20 mouse cellular contexts compared by ENCODE assay signal in genomic region chr13:112185116-112185515, GRCm38 (mm10).
A peak's percentile ranks its signal among the peaks of the same experiment; 100 is the strongest.
DNase-seq lines count a peak whose midpoint lies in the region; ATAC-seq and TF ChIP-seq lines count a peak whose summit lies in the region.
"Had no signal": no experiment of that assay in that cellular context is flagged by ENCODE, and none has a peak within 500 bp of the region (broad histone marks: within the 10 kb centered on the region; RNA-seq: fewer than 3 reads in every experiment).

No protein-coding gene starts in this region.

- H3K4me1 ChIP-seq in hindbrain, embryonic 10.5 days (replicated peaks) = peaks cover 12% of the 10 kb centered on the region
- H3K4me1 ChIP-seq in hindbrain, embryonic 16.5 days (ENCODE audit: control insufficient read depth, insufficient read depth, low read depth, low read length) = peaks cover 3% of the 10 kb centered on the region; the same call in 1 of the 2 replicates
- H3K4me1 ChIP-seq in lung, embryonic 14.5 days (ENCODE audit: insufficient read depth) = peaks cover 35% of the 10 kb centered on the region
- H3K4me1 ChIP-seq in neural tube, embryonic 11.5 days (ENCODE audit: control insufficient read depth, insufficient read depth, low read length) = no peaks in the 10 kb centered on the region
- H3K4me1 ChIP-seq: forebrain, embryonic 13.5 days had no signal

- 42% methylated on average over 12 of the region's 12 CpGs for WGBS in hindbrain, embryonic 10.5 days
- 28% methylated on average over 10 of the region's 12 CpGs for WGBS in hindbrain, embryonic 16.5 days
- WGBS in lung, embryonic 14.5 days = 24% methylated on average over 11 of the region's 12 CpGs
- whole genome bisulfite sequencing in neural tube, embryonic 11.5 days = 25% methylated on average over 8 of the region's 12 CpGs

- H3K4me3 ChIP-seq in hindbrain, embryonic 10.5 days = no peak overlapping the region
- no peak overlapping the region for H3K4me3 ChIP-seq in hindbrain, embryonic 16.5 days (ENCODE audit: low read length)
- no peak overlapping the region for H3K4me3 ChIP-seq in lung, embryonic 14.5 days (ENCODE audit: low read depth, low read length)
- no peak overlapping the region for H3K4me3 ChIP-seq in neural tube, embryonic 11.5 days (ENCODE audit: low read depth, low read length)
- H3K4me3 ChIP-seq: forebrain, embryonic 13.5 days; heart, embryonic 15.5 days; hindbrain, embryonic 15.5 days; left cerebral cortex, adult 2 months; limb, embryonic 12.5 days had no signal

- TF ChIP-seq CTCF in lung, embryonic 14.5 days (IDR thresholded peaks at IDR 0.05; ENCODE audit: low read depth) = no peak

- no peak overlapping the region for H3K9ac ChIP-seq in hindbrain, embryonic 16.5 days (ENCODE audit: low read depth, low read length)
- H3K9ac ChIP-seq in lung, embryonic 14.5 days = no peak overlapping the region
- H3K9ac ChIP-seq in neural tube, embryonic 11.5 days (ENCODE audit: low read length) = no peak overlapping the region
- H3K9ac ChIP-seq: forebrain, embryonic 13.5 days; heart, embryonic 15.5 days; hindbrain, embryonic 15.5 days; limb, embryonic 12.5 days; liver, embryonic 14.5 days had no signal

- DNase-seq in hindbrain, embryonic 10.5 days (ENCODE audit: low spot score) = peak; percentile 32
- no peak for DNase-seq in lung, embryonic 14.5 days
- DNase-seq in lung, postnatal 14 days = no peak
- peak; percentile 46 for DNase-seq in embryo, embryonic 11 days
- peak; percentile 23 for DNase-seq in neural tube, embryonic 11.5 days (ENCODE audit: low spot score)
- no peak for DNase-seq in left cerebral cortex, adult 9 months (ENCODE audit: low spot score in 2 of 2)
- DNase-seq: adrenal gland, postnatal 10 days; B cell, adult 2 months; cerebellum, adult 11 months; cerebellum, postnatal 25 days; kidney, adult 9 months; thymus, postnatal 4 days had no signal

- no peak for ATAC-seq in hindbrain, embryonic 16.5 days
- ATAC-seq in lung, embryonic 14.5 days (ENCODE audit: insufficient read depth) = peak; percentile 58; the same call in 1 of the 2 replicates
- ATAC-seq in neural tube, embryonic 11.5 days (ENCODE audit: insufficient read depth, low FRiP score, low TSS enrichment) = no peak
- ATAC-seq: forebrain, embryonic 13.5 days; lung, postnatal 0 days had no signal

- H3K27me3 ChIP-seq in hindbrain, embryonic 10.5 days (ENCODE audit: insufficient read depth, poor library complexity, severe bottlenecking) = no peaks in the 10 kb centered on the region
- H3K27me3 ChIP-seq in hindbrain, embryonic 16.5 days (replicated peaks; ENCODE audit: control insufficient read depth, insufficient read depth, low read length) = no peaks in the 10 kb centered on the region
- no peaks in the 10 kb centered on the region for H3K27me3 ChIP-seq in lung, embryonic 14.5 days (ENCODE audit: insufficient read depth, low read length)
- no peaks in the 10 kb centered on the region for H3K27me3 ChIP-seq in neural tube, embryonic 11.5 days (ENCODE audit: control insufficient read depth, insufficient read depth, low read length)
- H3K27me3 ChIP-seq: forebrain, embryonic 13.5 days; heart, embryonic 15.5 days; hindbrain, embryonic 15.5 days; limb, embryonic 12.5 days had no signal

- peak overlapping the region; percentile 47; the same call in 1 of the 2 replicates for H3K27ac ChIP-seq in hindbrain, embryonic 10.5 days
- no peak overlapping the region for H3K27ac ChIP-seq in hindbrain, embryonic 16.5 days (ENCODE audit: low read depth, low read length)
- H3K27ac ChIP-seq in lung, embryonic 14.5 days (ENCODE audit: low read depth) = peak overlapping the region; percentile 6; the same call in 1 of the 2 replicates
- no peak overlapping the region for H3K27ac ChIP-seq in neural tube, embryonic 11.5 days (ENCODE audit: low read depth, low read length)
- H3K27ac ChIP-seq: forebrain, embryonic 13.5 days; heart, embryonic 15.5 days; hindbrain, embryonic 15.5 days; left cerebral cortex, adult 2 months; limb, embryonic 12.5 days; liver, embryonic 14.5 days had no signal

- no peak overlapping the region for H3K4me2 ChIP-seq in hindbrain, embryonic 16.5 days (ENCODE audit: low read length)
- no peak overlapping the region for H3K4me2 ChIP-seq in lung, embryonic 14.5 days
- H3K4me2 ChIP-seq in neural tube, embryonic 11.5 days (ENCODE audit: low read depth) = 0 out of 2 replicates have a peak overlapping the region, but pooled peaks have one; percentile 9
- H3K4me2 ChIP-seq: forebrain, embryonic 13.5 days; heart, embryonic 15.5 days; hindbrain, embryonic 15.5 days; limb, embryonic 12.5 days had no signal

- no peaks in the 10 kb centered on the region for H3K36me3 ChIP-seq in hindbrain, embryonic 10.5 days
- no peaks in the 10 kb centered on the region for H3K36me3 ChIP-seq in hindbrain, embryonic 16.5 days (ENCODE audit: control insufficient read depth, insufficient read depth, low read length)
- H3K36me3 ChIP-seq in lung, embryonic 14.5 days (ENCODE audit: insufficient read depth) = no peaks in the 10 kb centered on the region
- H3K36me3 ChIP-seq in neural tube, embryonic 11.5 days (ENCODE audit: control insufficient read depth, insufficient read depth, low read length) = no peaks in the 10 kb centered on the region
- H3K36me3 ChIP-seq: heart, embryonic 15.5 days; hindbrain, embryonic 15.5 days; limb, embryonic 12.5 days had no signal

- no peaks in the 10 kb centered on the region for H3K9me3 ChIP-seq in hindbrain, embryonic 10.5 days
- no peaks in the 10 kb centered on the region for H3K9me3 ChIP-seq in hindbrain, embryonic 16.5 days (ENCODE audit: control insufficient read depth, low read length)
- no peaks in the 10 kb centered on the region for H3K9me3 ChIP-seq in lung, embryonic 14.5 days (ENCODE audit: low read depth, low read length)
- no peaks in the 10 kb centered on the region for H3K9me3 ChIP-seq in neural tube, embryonic 11.5 days (ENCODE audit: control insufficient read depth, low read length)
- H3K9me3 ChIP-seq: forebrain, embryonic 13.5 days; heart, embryonic 15.5 days; hindbrain, embryonic 15.5 days; limb, embryonic 12.5 days had no signal

Comparison
In these comparisons a context has a peak if more than half of its experiments do, and no peak if none do; other contexts are left out.
1. H3K27ac ChIP-seq: peak in hindbrain, embryonic 10.5 days (single experiment) and lung, embryonic 14.5 days (single experiment); none in hindbrain, embryonic 16.5 days (single experiment) and neural tube, embryonic 11.5 days (single experiment).
2. DNase-seq: peak in hindbrain, embryonic 10.5 days (single experiment), embryo, embryonic 11 days (single experiment) and neural tube, embryonic 11.5 days (single experiment); none in lung, embryonic 14.5 days (single experiment), lung, postnatal 14 days (single experiment) and left cerebral cortex, adult 9 months (0 of 2).